Mouse (Mus musculus): Measurements from ENCODE around the gene Cacna1i. TPM values are rescaled to one million over a fixed set of nuclear protein-coding genes. Genes with fewer than 3 reads are reported as not detected.

Cacna1i gene
- total RNA-seq, 1 experiment from 2014 or later = 3.1 TPM

- ATAC-seq (replicated peaks; ENCODE audit: insufficient number of reproducible peaks, low FRiP score, low TSS enrichment, poor library complexity, severe bottlenecking) = no peak
These were observed 79.9 kb downstream of the Cacna1i start for GRCm38 (mm10) chr15:80366899-80367298.

- ATAC-seq (replicated peaks; ENCODE audit: insufficient number of reproducible peaks, low FRiP score, low TSS enrichment, poor library complexity, severe bottlenecking) = no peak
These were observed 86.4 kb downstream of the Cacna1i start for GRCm38 (mm10) chr15:80373219-80373964.

GRCm38 (mm10) chr15:80374854-80375253 lies 87.8 kb downstream of the Cacna1i start:
- ATAC-seq (replicated peaks; ENCODE audit: insufficient number of reproducible peaks, low FRiP score, low TSS enrichment, poor library complexity, severe bottlenecking) = no peak

GRCm38 (mm10) chr15:80387185-80387584 lies 100.1 kb downstream of the Cacna1i start:
- no peak for ATAC-seq (replicated peaks; ENCODE audit: insufficient number of reproducible peaks, low FRiP score, low TSS enrichment, poor library complexity, severe bottlenecking)

- no peak for ATAC-seq (replicated peaks; ENCODE audit: insufficient number of reproducible peaks, low FRiP score, low TSS enrichment, poor library complexity, severe bottlenecking)
These were observed 104.8 kb downstream of the Cacna1i start for GRCm38 (mm10) chr15:80391791-80392190.

GRCm38 (mm10) chr15:80395035-80395434 lies 108.0 kb downstream of the Cacna1i start:
- ATAC-seq (replicated peaks; ENCODE audit: insufficient number of reproducible peaks, low FRiP score, low TSS enrichment, poor library complexity, severe bottlenecking) = no peak

- ATAC-seq (replicated peaks; ENCODE audit: insufficient number of reproducible peaks, low FRiP score, low TSS enrichment, poor library complexity, severe bottlenecking) = no peak
These were observed 112.4 kb downstream of the Cacna1i start for GRCm38 (mm10) chr15:80399451-80399850.

- no peak for ATAC-seq (replicated peaks; ENCODE audit: insufficient number of reproducible peaks, low FRiP score, low TSS enrichment, poor library complexity, severe bottlenecking)
These were observed 114.4 kb downstream of the Cacna1i start for GRCm38 (mm10) chr15:80401387-80401898.

GRCm38 (mm10) chr15:80401980-80402379 lies 114.9 kb downstream of the Cacna1i start:
- ATAC-seq (replicated peaks; ENCODE audit: insufficient number of reproducible peaks, low FRiP score, low TSS enrichment, poor library complexity, severe bottlenecking) = no peak

- no peak for ATAC-seq (replicated peaks; ENCODE audit: insufficient number of reproducible peaks, low FRiP score, low TSS enrichment, poor library complexity, severe bottlenecking)
These were observed 120.8 kb downstream of the Cacna1i start for GRCm38 (mm10) chr15:80407873-80408272.

GRCm38 (mm10) chr15:80410661-80411060 lies 123.6 kb downstream of the Cacna1i start:
- ATAC-seq (replicated peaks; ENCODE audit: insufficient number of reproducible peaks, low FRiP score, low TSS enrichment, poor library complexity, severe bottlenecking) = no peak

GRCm38 (mm10) chr15:80413070-80413469 lies 126.0 kb downstream of the Cacna1i start:
- no peak for ATAC-seq (replicated peaks; ENCODE audit: insufficient number of reproducible peaks, low FRiP score, low TSS enrichment, poor library complexity, severe bottlenecking)

- ATAC-seq (replicated peaks; ENCODE audit: insufficient number of reproducible peaks, low FRiP score, low TSS enrichment, poor library complexity, severe bottlenecking) = no peak
These were observed 127.1 kb downstream of the Cacna1i start for GRCm38 (mm10) chr15:80413988-80414721.

GRCm38 (mm10) chr15:80415132-80415531 lies 128.1 kb downstream of the Cacna1i start:
- no peak for ATAC-seq (replicated peaks; ENCODE audit: insufficient number of reproducible peaks, low FRiP score, low TSS enrichment, poor library complexity, severe bottlenecking)

- no peak for ATAC-seq (replicated peaks; ENCODE audit: insufficient number of reproducible peaks, low FRiP score, low TSS enrichment, poor library complexity, severe bottlenecking)
These were observed 130.0 kb downstream of the Cacna1i start for GRCm38 (mm10) chr15:80417066-80417465.

GRCm38 (mm10) chr15:80418146-80418545 lies 131.1 kb downstream of the Cacna1i start:
- ATAC-seq (replicated peaks; ENCODE audit: insufficient number of reproducible peaks, low FRiP score, low TSS enrichment, poor library complexity, severe bottlenecking) = no peak

- ATAC-seq (replicated peaks; ENCODE audit: insufficient number of reproducible peaks, low FRiP score, low TSS enrichment, poor library complexity, severe bottlenecking) = no peak
These were observed 143.3 kb downstream of the Cacna1i start for GRCm38 (mm10) chr15:80430324-80430723.

- no peak for ATAC-seq (replicated peaks; ENCODE audit: insufficient number of reproducible peaks, low FRiP score, low TSS enrichment, poor library complexity, severe bottlenecking)
These were observed 149.9 kb downstream of the Cacna1i start for GRCm38 (mm10) chr15:80436961-80437360.

GRCm38 (mm10) chr15:80437996-80438395 lies 151.0 kb downstream of the Cacna1i start:
- ATAC-seq (replicated peaks; ENCODE audit: insufficient number of reproducible peaks, low FRiP score, low TSS enrichment, poor library complexity, severe bottlenecking) = no peak

- ATAC-seq (replicated peaks; ENCODE audit: insufficient number of reproducible peaks, low FRiP score, low TSS enrichment, poor library complexity, severe bottlenecking) = no peak
These were observed 151.4 kb downstream of the Cacna1i start for GRCm38 (mm10) chr15:80438423-80438822.

Measured in monocyte, adult 5-6 weeks (primary cell).